Mouse (Mus musculus) kidney, embryonic 14.5 days (tissue): ENCODE data around the gene Gm10521. TPM values are rescaled to one million over a fixed set of nuclear protein-coding genes. Genes with fewer than 3 reads are reported as not detected.

Experiments used
- ATAC-seq: fragments of 200-750 bp; cut with Nextera tagmentation; 2 replicates; pipeline ENCODE4 v1.8.0; 2017; ENCODE audit warnings: moderate number of reproducible peaks, mild to moderate bottlenecking, moderate TSS enrichment, moderate library complexity; ENCODE audit not compliant: low FRiP score, low TSS enrichment
- H3K27ac ChIP-seq: fragments of 300-500 bp; sonication (generic); 2 replicates; pipeline ENCODE4 v1.5.1; 2014; ENCODE audit warnings: low read depth, mild to moderate bottlenecking, low read length, moderate library complexity, mixed read lengths
- H3K27me3 ChIP-seq: fragments of 300-500 bp; sonication (generic); 2 replicates; pipeline ENCODE4 v1.6.1; 2014; ENCODE audit warnings: mild to moderate bottlenecking, low read length; ENCODE audit not compliant: control insufficient read depth, insufficient read depth
- H3K36me3 ChIP-seq: fragments of 300-500 bp; sonication (generic); 2 replicates; pipeline ENCODE4 v1.6.1; 2014; ENCODE audit warnings: low read length, mixed read lengths; ENCODE audit not compliant: control insufficient read depth, insufficient read depth
- H3K4me1 ChIP-seq: fragments of 300-500 bp; sonication (generic); 2 replicates; pipeline ENCODE4 v1.6.1; 2014; ENCODE audit warnings: low read length, mixed read lengths; ENCODE audit not compliant: control insufficient read depth, insufficient read depth
- H3K4me2 ChIP-seq: fragments of 300-500 bp; sonication (generic); replicated peaks from 2 replicates; pipeline ENCODE4 v1.6.1; 2014; ENCODE audit warnings: low read depth, mild to moderate bottlenecking, low read length
- H3K4me3 ChIP-seq: fragments of 300-500 bp; sonication (generic); 2 replicates; pipeline ENCODE4 v1.5.1; 2014; ENCODE audit warnings: mild to moderate bottlenecking, low read length
- H3K9ac ChIP-seq: fragments of 300-500 bp; sonication (generic); 2 replicates; pipeline ENCODE4 v1.6.1; 2014; ENCODE audit warnings: low read depth, mild to moderate bottlenecking, low read length, moderate library complexity
- H3K9me3 ChIP-seq: fragments of 300-500 bp; sonication (generic); 2 replicates; pipeline ENCODE4 v1.6.1; 2016; ENCODE audit warnings: low read length; ENCODE audit not compliant: control insufficient read depth
- WGBS: fragments of 180-500 bp; shearing (Covaris S2); extraction: QIAGEN DNeasy Blood & Tissue Kit; methylation state at CpG from one replicate; pipeline ENCODE4 v1.1.7; 2014; 5-methylcytosine and 5-hydroxymethylcytosine counted together
- polyA plus RNA-seq: library from polyadenylated mRNA; unstranded; fragments of >200 nt; fragmentation: Nextera tagmentation; extraction: Ambion mirVana; gene quantifications from 2 replicates; pipeline ENCODE4 v1.2.1, GENCODE M21; 2014

Gene Gm10521
- polyA plus RNA-seq, 1 experiment from 2014 or later = not detected

DNA sequence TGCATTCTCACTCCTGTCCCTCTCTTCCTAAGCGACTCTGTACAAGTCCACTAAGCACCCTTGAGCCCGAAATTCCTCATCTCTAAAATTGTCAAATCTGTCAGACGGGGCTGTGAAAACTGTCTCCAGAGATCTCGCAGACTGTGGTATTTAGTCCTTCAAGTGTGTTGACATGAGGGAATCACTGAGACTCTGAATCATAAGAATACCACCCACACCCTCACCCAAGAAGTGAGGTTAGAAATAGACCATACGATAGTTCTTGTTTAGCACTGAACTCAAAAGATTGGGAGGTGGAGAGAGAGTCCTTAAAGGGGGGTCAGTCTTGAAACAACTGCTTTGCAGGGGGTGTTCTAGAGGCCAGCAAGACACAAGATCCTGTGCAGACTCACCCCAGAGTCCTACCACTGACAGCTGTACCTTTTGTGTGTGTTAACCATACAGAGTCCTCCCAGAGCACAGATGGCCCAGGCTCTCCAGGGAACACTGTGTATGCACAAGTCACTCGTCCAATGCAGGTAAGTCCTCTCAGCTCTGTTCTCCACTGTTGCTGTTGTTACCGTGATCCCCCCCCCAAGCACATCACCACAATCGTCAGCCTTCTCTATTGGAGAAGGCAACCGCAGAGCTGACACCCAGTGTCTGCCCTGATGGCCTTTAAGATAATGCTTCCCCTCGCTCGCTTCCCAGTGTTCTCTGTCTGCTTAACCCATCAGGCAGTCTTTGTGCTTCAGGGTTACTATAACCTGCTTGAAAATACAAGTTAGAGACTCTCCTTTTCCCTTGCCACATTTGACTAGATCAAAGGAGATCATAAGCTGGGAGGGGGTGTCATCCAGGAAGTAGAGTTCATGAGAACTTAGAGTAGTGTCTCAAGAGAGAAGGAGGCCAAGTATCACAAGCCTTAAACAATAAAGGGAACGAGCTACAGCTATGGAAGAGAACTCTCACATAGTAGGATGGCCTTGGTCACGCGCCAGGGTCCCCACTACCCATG lies 43.8 kb downstream of the Gm10521 start:
- ATAC-seq = no peak
- H3K9ac ChIP-seq = no peak overlapping the region
- H3K27ac ChIP-seq = no peak overlapping the region
- no peaks in the 10 kb centered on the region for H3K36me3 ChIP-seq
- no peak overlapping the region for H3K4me2 ChIP-seq
- no peaks in the 10 kb centered on the region for H3K9me3 ChIP-seq
- 83% methylated on average over 14 of the region's 14 CpGs for WGBS
- no peak overlapping the region for H3K4me3 ChIP-seq
- no peaks in the 10 kb centered on the region for H3K27me3 ChIP-seq
- H3K4me1 ChIP-seq = no peaks in the 10 kb centered on the region

DNA sequence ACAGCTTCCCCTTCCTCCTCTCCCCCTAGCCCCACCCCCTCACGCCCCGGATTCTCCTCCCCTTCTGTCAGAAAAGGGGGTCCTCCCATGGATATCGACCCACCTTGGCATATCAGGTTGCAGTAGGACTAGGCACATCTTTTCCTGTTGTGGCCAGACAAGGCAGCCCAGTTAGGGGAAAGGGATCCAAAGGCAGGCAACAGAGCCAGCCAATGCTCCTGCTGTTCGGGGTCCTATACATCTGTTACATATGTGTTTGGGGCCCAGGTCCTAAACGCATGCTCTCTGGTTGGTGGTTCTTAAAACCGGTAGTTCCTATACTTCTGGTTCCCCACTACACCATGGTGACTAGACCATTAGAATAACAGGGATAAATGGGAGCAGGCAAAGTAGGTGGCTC lies 45.2 kb downstream of the Gm10521 start:
- Histone ChIP-seq H3K9me3 (no peaks in the 10 kb centered on the region), H3K4me2 (no peak overlapping the region), H3K27ac (no peak overlapping the region), H3K4me1 (no peaks in the 10 kb centered on the region), H3K27me3 (no peaks in the 10 kb centered on the region), H3K4me3 (no peak overlapping the region), H3K36me3 (no peaks in the 10 kb centered on the region), H3K9ac (no peak overlapping the region)
- 74% methylated on average over 6 of the region's 6 CpGs for WGBS
- ATAC-seq = no peak

DNA sequence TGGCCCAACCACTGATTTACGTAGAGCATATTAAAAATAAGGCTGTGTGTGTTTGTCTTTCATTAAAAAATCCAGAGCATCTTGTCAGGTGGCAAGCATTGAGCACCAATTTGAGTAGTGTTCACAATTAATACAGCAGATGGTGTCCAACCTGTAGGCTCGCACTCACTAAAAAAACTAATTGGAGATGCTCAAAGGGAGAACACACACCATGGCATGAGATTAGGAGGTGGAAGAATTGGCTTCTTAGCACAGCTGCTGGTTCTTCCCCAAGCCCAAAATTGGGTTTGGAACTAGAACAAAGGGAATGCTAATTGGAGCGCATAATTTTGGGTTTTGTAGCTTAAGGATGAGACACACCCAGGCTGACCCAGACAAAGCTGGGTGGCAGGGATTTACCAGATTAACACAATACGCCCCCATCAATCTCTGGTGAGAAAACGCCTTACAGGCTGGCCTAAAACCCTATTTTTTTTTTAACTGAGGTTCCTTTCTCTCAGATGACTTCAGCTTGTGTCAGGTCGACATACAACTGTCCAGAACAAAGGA lies 51.1 kb downstream of the Gm10521 start:
- Histone ChIP-seq H3K27ac (no peak overlapping the region), H3K4me3 (no peak overlapping the region), H3K4me1 (no peaks in the 10 kb centered on the region), H3K27me3 (no peaks in the 10 kb centered on the region), H3K9me3 (no peaks in the 10 kb centered on the region), H3K4me2 (no peak overlapping the region), H3K36me3 (no peaks in the 10 kb centered on the region), H3K9ac (no peak overlapping the region)
- 82% methylated on average over 6 of the region's 6 CpGs for WGBS
- ATAC-seq = no peak

Other genes with a start within 250 kb of the Gm10521 start
- not detected in 2 replicates for gene Slamf7, start 242.6 kb upstream of the Gm10521 start, polyA plus RNA-seq
- gene Cd48, start 213.7 kb upstream of the Gm10521 start, polyA plus RNA-seq = 1.9 and 3.6 TPM in 2 replicates
- gene Slamf1, start 128.5 kb upstream of the Gm10521 start, polyA plus RNA-seq = 0.26 and 0.41 TPM in 2 replicates
- gene Cd84, start 56.0 kb upstream of the Gm10521 start, polyA plus RNA-seq = 1.1 and 1.2 TPM in 2 replicates
- gene Slamf6, start 21.9 kb downstream of the Gm10521 start, polyA plus RNA-seq = 0.12 and 0.14 TPM in 2 replicates
- 18.2 and 19.0 TPM in 2 replicates for gene Vangl2, start 132.8 kb downstream of the Gm10521 start, polyA plus RNA-seq
- gene Nhlh1, start 161.9 kb downstream of the Gm10521 start, polyA plus RNA-seq = not detected in 2 replicates
- gene Copa, start 186.9 kb downstream of the Gm10521 start, polyA plus RNA-seq = 78.1 and 194 TPM in 2 replicates
- 66.5 and 136 TPM in 2 replicates for gene Ncstn, start 187.1 kb downstream of the Gm10521 start, polyA plus RNA-seq
- 95.1 and 138 TPM in 2 replicates for gene Pex19, start 231.1 kb downstream of the Gm10521 start, polyA plus RNA-seq